Mouse (Mus musculus): ENCODE data around the gene Fam178b. TPM values are rescaled to one million over a fixed set of nuclear protein-coding genes. Genes with fewer than 3 reads are reported as not detected.

The Fam178b gene
- polyA plus RNA-seq, 1 experiment from 2014 or later: 0.87 TPM

GRCm38 (mm10) chr1:36633920-36634319, 49.1 kb downstream of the Fam178b start:
- TF ChIP-seq CTCF (IDR thresholded peaks at IDR 0.05; ENCODE audit: low read depth): no peak

DNA sequence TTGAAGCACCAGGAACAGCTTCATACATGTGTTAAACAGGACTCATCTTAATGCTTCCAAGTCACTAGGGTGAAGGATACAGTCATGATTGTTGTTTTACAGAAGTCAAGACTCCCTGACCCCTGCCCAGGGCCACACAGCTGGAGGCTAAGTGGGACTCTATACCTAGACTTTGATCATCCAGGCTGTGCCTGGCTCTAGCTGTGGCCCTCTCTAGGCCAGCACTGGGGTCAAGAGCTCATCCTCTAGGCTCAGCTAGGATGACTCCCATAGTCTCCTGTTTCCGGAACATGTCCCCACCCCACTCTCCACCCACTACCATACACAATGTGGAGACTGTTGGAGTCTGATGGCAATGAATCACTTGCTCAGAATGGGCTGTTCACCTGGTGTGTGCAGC, 50.1 kb downstream of the Fam178b start:
- Histone ChIP-seq H3K4me1 (replicated peaks; ENCODE audit: control insufficient read depth, insufficient read depth, low read length) (peaks cover 5% of the 10 kb centered on the region; the same call in 1 of the 2 replicates), H3K9ac (ENCODE audit: low read depth, low read length) (no peak overlapping the region), H3K36me3 (ENCODE audit: control insufficient read depth, insufficient read depth) (no peaks in the 10 kb centered on the region), H3K27me3 (replicated peaks; ENCODE audit: control insufficient read depth, insufficient read depth, low read length) (no peaks in the 10 kb centered on the region), H3K27ac (ENCODE audit: low read depth, low read length) (no peak overlapping the region), H3K4me3 (ENCODE audit: low read depth, low read length) (no peak overlapping the region), H3K9me3 (ENCODE audit: control insufficient read depth) (no peaks in the 10 kb centered on the region), H3K4me2 (replicated peaks; ENCODE audit: low read depth) (no peak overlapping the region)
- ATAC-seq: no peak
- 88% methylated on average over 1 of the region's 1 CpGs for WGBS
- TF ChIP-seq CTCF (IDR thresholded peaks at IDR 0.05; ENCODE audit: low read depth): no peak

More at GRCm38 (mm10) chr1:36633920-36634319, 49.1 kb downstream of the Fam178b start:
- Histone ChIP-seq H3K4me2 (replicated peaks; ENCODE audit: low read depth) (no peak overlapping the region), H3K4me1 (replicated peaks; ENCODE audit: control insufficient read depth, insufficient read depth, low read length) (peaks cover 5% of the 10 kb centered on the region; the same call in 1 of the 2 replicates), H3K9ac (ENCODE audit: low read depth, low read length) (no peak overlapping the region), H3K36me3 (ENCODE audit: control insufficient read depth, insufficient read depth) (no peaks in the 10 kb centered on the region), H3K9me3 (ENCODE audit: control insufficient read depth) (no peaks in the 10 kb centered on the region), H3K27me3 (replicated peaks; ENCODE audit: control insufficient read depth, insufficient read depth, low read length) (no peaks in the 10 kb centered on the region), H3K27ac (ENCODE audit: low read depth, low read length) (no peak overlapping the region), H3K4me3 (ENCODE audit: low read depth, low read length) (no peak overlapping the region)
- WGBS: 85% methylated on average over 5 of the region's 5 CpGs
- ATAC-seq: no peak

DNA sequence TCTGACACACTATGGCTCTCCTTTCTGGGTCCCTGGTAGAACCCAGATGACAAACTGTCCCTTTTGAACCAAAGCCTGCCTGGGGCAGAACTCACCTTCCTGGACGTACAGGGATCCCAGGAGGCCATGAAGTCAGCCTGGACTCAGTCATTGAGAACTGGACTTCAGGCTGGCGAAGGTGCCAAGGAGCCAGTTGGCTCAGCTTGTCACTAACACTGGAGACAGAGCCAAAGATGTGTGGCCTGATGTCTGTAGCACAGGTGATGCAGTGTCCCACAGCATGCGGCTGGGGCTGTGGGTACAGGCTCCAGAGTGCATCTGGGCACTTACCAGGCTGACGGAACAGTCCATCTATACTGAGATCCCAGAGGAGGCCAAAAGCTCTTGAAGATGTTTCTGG, 50.9 kb downstream of the Fam178b start:
- no peak for TF ChIP-seq CTCF (IDR thresholded peaks at IDR 0.05; ENCODE audit: low read depth)
- Histone ChIP-seq H3K27ac (ENCODE audit: low read depth, low read length) (no peak overlapping the region), H3K4me2 (replicated peaks; ENCODE audit: low read depth) (no peak overlapping the region), H3K36me3 (ENCODE audit: control insufficient read depth, insufficient read depth) (no peaks in the 10 kb centered on the region), H3K9me3 (ENCODE audit: control insufficient read depth) (no peaks in the 10 kb centered on the region), H3K27me3 (replicated peaks; ENCODE audit: control insufficient read depth, insufficient read depth, low read length) (no peaks in the 10 kb centered on the region), H3K9ac (ENCODE audit: low read depth, low read length) (no peak overlapping the region), H3K4me3 (ENCODE audit: low read depth, low read length) (no peak overlapping the region), H3K4me1 (replicated peaks; ENCODE audit: control insufficient read depth, insufficient read depth, low read length) (peaks cover 5% of the 10 kb centered on the region; the same call in 1 of the 2 replicates)
- no peak for ATAC-seq
- WGBS: 97% methylated on average over 4 of the region's 4 CpGs

DNA sequence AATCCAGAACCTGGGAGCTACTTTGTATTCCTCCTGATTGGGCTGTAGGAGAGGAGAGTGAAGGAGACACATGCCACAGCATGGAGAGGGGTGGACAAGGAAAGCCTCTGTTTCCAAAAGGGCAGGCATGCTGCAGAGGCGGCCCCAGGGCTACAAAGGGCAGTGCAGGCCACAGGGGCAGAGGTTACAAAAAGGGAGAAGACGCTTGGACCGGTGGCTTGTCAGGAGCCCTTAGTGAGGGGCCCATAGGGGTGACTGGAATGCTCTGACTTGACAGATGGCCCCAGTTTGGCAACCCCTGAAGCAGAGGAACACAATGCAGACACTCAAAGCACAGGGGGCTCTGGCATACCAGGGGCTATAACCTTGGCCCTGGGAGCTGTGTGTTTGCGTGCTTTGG, 51.6 kb downstream of the Fam178b start:
- no peak for ATAC-seq
- Histone ChIP-seq H3K4me3 (ENCODE audit: low read depth, low read length) (no peak overlapping the region), H3K9ac (ENCODE audit: low read depth, low read length) (no peak overlapping the region)

GRCm38 (mm10) chr1:36630053-36630739, 52.8 kb downstream of the Fam178b start:
- Histone ChIP-seq H3K27me3 (replicated peaks; ENCODE audit: control insufficient read depth, insufficient read depth, low read length) (no peaks in the 10 kb centered on the region), H3K4me1 (replicated peaks; ENCODE audit: control insufficient read depth, insufficient read depth, low read length) (no peaks in the 10 kb centered on the region), H3K27ac (ENCODE audit: low read depth, low read length) (no peak overlapping the region), H3K9ac (ENCODE audit: low read depth, low read length) (no peak overlapping the region), H3K36me3 (ENCODE audit: control insufficient read depth, insufficient read depth) (no peaks in the 10 kb centered on the region), H3K4me3 (ENCODE audit: low read depth, low read length) (no peak overlapping the region), H3K4me2 (replicated peaks; ENCODE audit: low read depth) (no peak overlapping the region), H3K9me3 (ENCODE audit: control insufficient read depth) (no peaks in the 10 kb centered on the region)
- ATAC-seq: no peak
- no peak for TF ChIP-seq CTCF (IDR thresholded peaks at IDR 0.05; ENCODE audit: low read depth)
- 67% methylated on average over 3 of the region's 3 CpGs for WGBS

More for the DNA sequence above, 51.6 kb downstream of the Fam178b start:
- no peak overlapping the region for H3K4me2 ChIP-seq (replicated peaks; ENCODE audit: low read depth)
- no peaks in the 10 kb centered on the region for H3K9me3 ChIP-seq (ENCODE audit: control insufficient read depth)
- no peak overlapping the region for H3K27ac ChIP-seq (ENCODE audit: low read depth, low read length)
- H3K27me3 ChIP-seq (replicated peaks; ENCODE audit: control insufficient read depth, insufficient read depth, low read length): no peaks in the 10 kb centered on the region
- H3K4me1 ChIP-seq (replicated peaks; ENCODE audit: control insufficient read depth, insufficient read depth, low read length): no peaks in the 10 kb centered on the region
- TF ChIP-seq CTCF (IDR thresholded peaks at IDR 0.05; ENCODE audit: low read depth): no peak
- WGBS: 69% methylated on average over 4 of the region's 4 CpGs
- H3K36me3 ChIP-seq (ENCODE audit: control insufficient read depth, insufficient read depth): no peaks in the 10 kb centered on the region

- TF ChIP-seq CTCF (IDR thresholded peaks at IDR 0.05; ENCODE audit: low read depth): no peak
- Histone ChIP-seq H3K36me3 (ENCODE audit: control insufficient read depth, insufficient read depth) (no peaks in the 10 kb centered on the region), H3K27ac (ENCODE audit: low read depth, low read length) (no peak overlapping the region), H3K4me1 (replicated peaks; ENCODE audit: control insufficient read depth, insufficient read depth, low read length) (no peaks in the 10 kb centered on the region), H3K27me3 (replicated peaks; ENCODE audit: control insufficient read depth, insufficient read depth, low read length) (no peaks in the 10 kb centered on the region), H3K4me3 (ENCODE audit: low read depth, low read length) (no peak overlapping the region), H3K9ac (ENCODE audit: low read depth, low read length) (no peak overlapping the region), H3K9me3 (ENCODE audit: control insufficient read depth) (no peaks in the 10 kb centered on the region), H3K4me2 (replicated peaks; ENCODE audit: low read depth) (no peak overlapping the region)
- 44% methylated on average over 8 of the region's 8 CpGs for WGBS
- no peak for ATAC-seq
These were observed 54.4 kb downstream of the Fam178b start for GRCm38 (mm10) chr1:36628585-36628984.

All from intestine, postnatal 0 days (tissue).